8 mouse cellular contexts compared by ENCODE assay signal in genomic region chr2:33349081-33349480, GRCm38 (mm10). TPM values are rescaled to one million over a fixed set of nuclear protein-coding genes. Genes with fewer than 3 reads are reported as not detected.
DNase-seq lines count a peak whose midpoint lies in the region; ATAC-seq lines count a peak whose summit lies in the region.

No protein-coding gene starts in this region.

- no peak overlapping the region for H3K27ac ChIP-seq in liver, embryonic 11.5 days (ENCODE audit: low read depth, low read length)
- no peak overlapping the region for H3K27ac ChIP-seq in intestine, embryonic 16.5 days (ENCODE audit: low read length)
- 0 out of 2 replicates have a peak overlapping the region, but pooled peaks have one; percentile 24 for H3K27ac ChIP-seq in midbrain, embryonic 16.5 days (ENCODE audit: low read length)

- H3K4me1 ChIP-seq in liver, embryonic 11.5 days (replicated peaks; ENCODE audit: control insufficient read depth, insufficient read depth, low read length): no peaks in the 10 kb centered on the region
- peaks cover 18% of the 10 kb centered on the region for H3K4me1 ChIP-seq in intestine, embryonic 16.5 days (ENCODE audit: control insufficient read depth, insufficient read depth, low read length)
- H3K4me1 ChIP-seq in midbrain, embryonic 16.5 days (ENCODE audit: control insufficient read depth, insufficient read depth, low read length): peaks cover 11% of the 10 kb centered on the region

- intact Hi-C loops in left cerebral cortex, postnatal 25 days (cut with DNase I): loop anchor here (1.0 to 10.0 kb wide), 3 partner anchors 132 to 364 kb away; partner anchors contain the start of genes Angptl2 and Slc2a8

- H3K9me3 ChIP-seq in liver, embryonic 11.5 days (ENCODE audit: control insufficient read depth, low read length): no peaks in the 10 kb centered on the region
- no peaks in the 10 kb centered on the region for H3K9me3 ChIP-seq in intestine, embryonic 16.5 days (ENCODE audit: control insufficient read depth, low read length)
- no peaks in the 10 kb centered on the region for H3K9me3 ChIP-seq in midbrain, embryonic 16.5 days (replicated peaks; ENCODE audit: control insufficient read depth, low read length, poor library complexity, severe bottlenecking)

- H3K4me2 ChIP-seq in liver, embryonic 11.5 days: no peak overlapping the region
- no peak overlapping the region for H3K4me2 ChIP-seq in intestine, embryonic 16.5 days (ENCODE audit: low read depth, low read length)
- no peak overlapping the region for H3K4me2 ChIP-seq in midbrain, embryonic 16.5 days (ENCODE audit: low read length)

- ATAC-seq in liver, embryonic 11.5 days (replicated peaks; ENCODE audit: low FRiP score): no peak
- peak; percentile 58; the same call in 1 of the 2 replicates for ATAC-seq in intestine, embryonic 16.5 days
- ATAC-seq in midbrain, embryonic 16.5 days: peak; percentile 52

- no peak overlapping the region for H3K9ac ChIP-seq in liver, embryonic 11.5 days (ENCODE audit: low read depth, low read length)
- no peak overlapping the region for H3K9ac ChIP-seq in intestine, embryonic 16.5 days (ENCODE audit: low read depth, low read length)
- H3K9ac ChIP-seq in midbrain, embryonic 16.5 days (ENCODE audit: low read depth, low read length): no peak overlapping the region

- 19% methylated on average over 2 of the region's 2 CpGs for WGBS in liver, embryonic 11.5 days
- 27% methylated on average over 2 of the region's 2 CpGs for WGBS in intestine, embryonic 16.5 days
- 31% methylated on average over 2 of the region's 2 CpGs for WGBS in midbrain, embryonic 16.5 days

- DNase-seq in liver: peak; percentile 70
- DNase-seq in liver, embryonic 11.5 days (ENCODE audit: low spot score): no peak
- DNase-seq in cerebellum, postnatal 4 days (ENCODE audit: low spot score in 2 of 2): peak; percentile 68 to 83
- DNase-seq in gastrocnemius, adult 8-10 months (ENCODE audit: low spot score in 2 of 2): peak; percentile 67 to 74
- peak; percentile 83 to 86 for DNase-seq in left cerebral cortex, postnatal 25 days (ENCODE audit: low spot score in 2 of 2)
- DNase-seq in spleen, postnatal 10 days (ENCODE audit: low spot score in 2 of 2): peak; percentile 57 to 81

- no peaks in the 10 kb centered on the region for H3K36me3 ChIP-seq in liver, embryonic 11.5 days (ENCODE audit: control insufficient read depth, insufficient read depth, low read length)
- no peaks in the 10 kb centered on the region for H3K36me3 ChIP-seq in intestine, embryonic 16.5 days (ENCODE audit: control insufficient read depth, insufficient read depth, low read length)
- H3K36me3 ChIP-seq in midbrain, embryonic 16.5 days (ENCODE audit: control insufficient read depth, insufficient read depth, low read length): no peaks in the 10 kb centered on the region

- H3K4me3 ChIP-seq in liver, embryonic 11.5 days (ENCODE audit: low read depth, low read length): no peak overlapping the region
- no peak overlapping the region for H3K4me3 ChIP-seq in intestine, embryonic 16.5 days (ENCODE audit: low read length)
- no peak overlapping the region for H3K4me3 ChIP-seq in midbrain, embryonic 16.5 days (ENCODE audit: low read depth, low read length)

- H3K27me3 ChIP-seq in liver, embryonic 11.5 days (replicated peaks; ENCODE audit: control insufficient read depth, insufficient read depth, low read length): no peaks in the 10 kb centered on the region
- H3K27me3 ChIP-seq in intestine, embryonic 16.5 days (replicated peaks; ENCODE audit: control insufficient read depth, insufficient read depth, low read length): no peaks in the 10 kb centered on the region
- no peaks in the 10 kb centered on the region for H3K27me3 ChIP-seq in midbrain, embryonic 16.5 days (ENCODE audit: control insufficient read depth, insufficient read depth, low read depth, low read length)

RNA-seq across cellular contexts. Expression of gene Ralgps1, which starts 22.2 kb away (rescaled TPM):
- polyA plus RNA-seq in liver, embryonic 11.5 days (2014; fragmentation: Nextera tagmentation; extraction: Ambion mirVana): 2.7 and 3.0 TPM in 2 replicates
- 1 to 10 TPM; 1.8 to 3.2 (median 2.2) TPM for total RNA-seq in gastrocnemius, adult 8-10 months (2022)
- polyA plus RNA-seq in intestine, embryonic 16.5 days (2015; fragmentation: Nextera tagmentation; extraction: Ambion mirVana): 6.3 and 8.0 TPM in 2 replicates
- total RNA-seq in left cerebral cortex, postnatal 25 days (2021): 10 to 100 TPM; 56.8 to 59.2 TPM
- polyA plus RNA-seq in midbrain, embryonic 16.5 days (2015; fragmentation: Nextera tagmentation; extraction: Ambion mirVana): 48.4 and 54.3 TPM in 2 replicates
